Mouse (Mus musculus): Measurements from ENCODE around the gene Olfr1441.

GRCm38 (mm10) chr19:12374465-12375025 lies 42.7 kb upstream of the Olfr1441 start:
- TF ChIP-seq CTCF (IDR thresholded peaks at IDR 0.05; ENCODE audit: extremely low read depth, insufficient read length, insufficient replicate concordance, low read depth, low read length) (no peak), POLR2A (IDR thresholded peaks at IDR 0.05; ENCODE audit: low read depth, low read length) (no peak)

All from small intestine, adult 2 months (tissue).